Mouse (Mus musculus): ENCODE data around the gene Dpp8.

DNA sequence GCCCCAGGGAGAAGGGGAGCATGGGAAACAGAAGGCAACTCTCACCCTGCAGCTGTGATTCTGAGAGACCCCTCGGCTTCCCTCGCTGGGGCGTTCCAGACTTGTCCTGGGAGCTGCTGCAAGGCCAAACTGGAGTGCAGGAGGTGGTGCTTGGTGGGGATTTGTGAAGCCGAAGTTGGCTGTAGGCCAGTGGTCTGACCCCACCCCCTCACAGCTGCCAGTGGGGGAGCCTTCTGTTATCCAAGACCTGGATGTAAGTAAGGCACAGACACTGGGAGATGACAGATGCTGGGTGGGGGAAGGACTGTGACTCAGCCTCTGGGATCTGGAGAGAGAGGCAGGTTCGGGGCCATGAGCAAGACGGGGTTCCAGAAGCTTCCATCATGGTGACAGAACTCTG lies 62.0 kb downstream of the Dpp8 start:
- no peak for TF ChIP-seq POLR2A (IDR thresholded peaks at IDR 0.05; ENCODE audit: control insufficient read depth, low read depth, low read length)
- no peak for TF ChIP-seq CTCF (IDR thresholded peaks at IDR 0.05; ENCODE audit: control insufficient read depth, insufficient read depth, insufficient replicate concordance, low read depth, low read length)

All from testis, adult 2 months (tissue).